Mouse (Mus musculus): Measurements from ENCODE around the gene 5730596B20Rik. TPM values are rescaled to one million over a fixed set of nuclear protein-coding genes. Genes with fewer than 3 reads are reported as not detected.

The 5730596B20Rik gene
- not detected for total RNA-seq (2018; cell fraction: chromatin; rRNA removed)
- total RNA-seq (2018; cell fraction: cytosol; rRNA removed) = not detected
- total RNA-seq (2018; cell fraction: nucleus; rRNA removed) = under 1 TPM in 1 of 26 experiments, not detected in 25; 0.15 TPM
- not detected in 3 replicates for polyA plus RNA-seq (2018)

- 87% methylated on average over 36 of the region's 36 CpGs for WGBS (ENCODE audit: missing documents)
- Histone ChIP-seq H3K79me2 (ENCODE audit: inconsistent target) (no peaks in the 10 kb centered on the region), H3K27ac (no peak within 1 kb of the TSS), H3K4me3 (ENCODE audit: inconsistent target) (no peak within 1 kb of the TSS), H3K36me3 (ENCODE audit: inconsistent target) (no peaks in the 10 kb centered on the region)
Observed at GRCm38 (mm10) chr6:52177061-52177735, at the start of gene 5730596B20Rik. Gene 5730596B20Rik (plus strand): TSS chr6:52177498.

GRCm38 (mm10) chr6:52137841-52138535 lies 39.3 kb upstream of the 5730596B20Rik start:
- Histone ChIP-seq H3K27ac (no peak overlapping the region), H3K79me2 (ENCODE audit: inconsistent target) (no peaks in the 10 kb centered on the region), H3K4me3 (ENCODE audit: inconsistent target) (no peak overlapping the region), H3K36me3 (ENCODE audit: inconsistent target) (no peaks in the 10 kb centered on the region)
- 93% methylated on average over 8 of the region's 9 CpGs for WGBS (ENCODE audit: missing documents)

- no peak overlapping the region for H3K4me3 ChIP-seq (ENCODE audit: inconsistent target)
- no peaks in the 10 kb centered on the region for H3K36me3 ChIP-seq (ENCODE audit: inconsistent target)
- no peak overlapping the region for H3K27ac ChIP-seq
- H3K79me2 ChIP-seq (ENCODE audit: inconsistent target) = no peaks in the 10 kb centered on the region
- WGBS (ENCODE audit: missing documents) = 93% methylated on average over 10 of the region's 10 CpGs
Observed at GRCm38 (mm10) chr6:52138576-52138975, 38.7 kb upstream of the 5730596B20Rik start.

GRCm38 (mm10) chr6:52139115-52139514 lies 38.2 kb upstream of the 5730596B20Rik start:
- 90% methylated on average over 5 of the region's 5 CpGs for WGBS (ENCODE audit: missing documents)

GRCm38 (mm10) chr6:52150401-52150966 lies 26.8 kb upstream of the 5730596B20Rik start:
- no peak overlapping the region for H3K4me3 ChIP-seq (ENCODE audit: inconsistent target)
- WGBS (ENCODE audit: missing documents) = 28% methylated on average over 16 of the region's 16 CpGs

More at GRCm38 (mm10) chr6:52139115-52139514, 38.2 kb upstream of the 5730596B20Rik start:
- Histone ChIP-seq H3K27ac (no peak overlapping the region), H3K4me3 (ENCODE audit: inconsistent target) (no peak overlapping the region), H3K79me2 (ENCODE audit: inconsistent target) (no peaks in the 10 kb centered on the region), H3K36me3 (ENCODE audit: inconsistent target) (no peaks in the 10 kb centered on the region)

GRCm38 (mm10) chr6:52151571-52151970 lies 25.7 kb upstream of the 5730596B20Rik start:
- H3K36me3 ChIP-seq (ENCODE audit: inconsistent target) = no peaks in the 10 kb centered on the region
- H3K4me3 ChIP-seq (ENCODE audit: inconsistent target) = no peak overlapping the region
- no peak overlapping the region for H3K27ac ChIP-seq
- no peaks in the 10 kb centered on the region for H3K79me2 ChIP-seq (ENCODE audit: inconsistent target)
- 27% methylated on average over 3 of the region's 4 CpGs for WGBS (ENCODE audit: missing documents)

More at GRCm38 (mm10) chr6:52150401-52150966, 26.8 kb upstream of the 5730596B20Rik start:
- Histone ChIP-seq H3K36me3 (ENCODE audit: inconsistent target) (no peaks in the 10 kb centered on the region), H3K27ac (no peak overlapping the region), H3K79me2 (ENCODE audit: inconsistent target) (no peaks in the 10 kb centered on the region)

- WGBS (ENCODE audit: missing documents) = 61% methylated on average over 16 of the region's 16 CpGs
- H3K4me3 ChIP-seq (ENCODE audit: inconsistent target) = no peak overlapping the region
- no peaks in the 10 kb centered on the region for H3K36me3 ChIP-seq (ENCODE audit: inconsistent target)
- H3K79me2 ChIP-seq (ENCODE audit: inconsistent target) = no peaks in the 10 kb centered on the region
- no peak overlapping the region for H3K27ac ChIP-seq
Observed at GRCm38 (mm10) chr6:52152226-52153193, 24.8 kb upstream of the 5730596B20Rik start.

GRCm38 (mm10) chr6:52153270-52153669 lies 24.0 kb upstream of the 5730596B20Rik start:
- no peak overlapping the region for H3K27ac ChIP-seq
- H3K36me3 ChIP-seq (ENCODE audit: inconsistent target) = no peaks in the 10 kb centered on the region
- 49% methylated on average over 6 of the region's 6 CpGs for WGBS (ENCODE audit: missing documents)
- H3K4me3 ChIP-seq (ENCODE audit: inconsistent target) = no peak overlapping the region
- no peaks in the 10 kb centered on the region for H3K79me2 ChIP-seq (ENCODE audit: inconsistent target)

GRCm38 (mm10) chr6:52154044-52154443 lies 23.3 kb upstream of the 5730596B20Rik start:
- Histone ChIP-seq H3K36me3 (ENCODE audit: inconsistent target) (no peaks in the 10 kb centered on the region), H3K27ac (no peak overlapping the region), H3K79me2 (ENCODE audit: inconsistent target) (no peaks in the 10 kb centered on the region), H3K4me3 (ENCODE audit: inconsistent target) (no peak overlapping the region)
- WGBS (ENCODE audit: missing documents) = 85% methylated on average over 5 of the region's 5 CpGs

- no peaks in the 10 kb centered on the region for H3K36me3 ChIP-seq (ENCODE audit: inconsistent target)
- H3K27ac ChIP-seq = no peak overlapping the region
- H3K79me2 ChIP-seq (ENCODE audit: inconsistent target) = peaks cover 6% of the 10 kb centered on the region; the same call in 1 of the 2 replicates
- H3K4me3 ChIP-seq (ENCODE audit: inconsistent target) = no peak overlapping the region
- WGBS (ENCODE audit: missing documents) = 96% methylated on average over 3 of the region's 3 CpGs
Observed at GRCm38 (mm10) chr6:52155471-52155870, 21.8 kb upstream of the 5730596B20Rik start.

- 40% methylated on average over 20 of the region's 20 CpGs for WGBS (ENCODE audit: missing documents)
- Histone ChIP-seq H3K36me3 (ENCODE audit: inconsistent target) (no peaks in the 10 kb centered on the region), H3K79me2 (ENCODE audit: inconsistent target) (peaks cover 6% of the 10 kb centered on the region; the same call in 1 of the 2 replicates), H3K4me3 (ENCODE audit: inconsistent target) (no peak overlapping the region), H3K27ac (no peak overlapping the region)
Observed at GRCm38 (mm10) chr6:52156551-52157200, 20.6 kb upstream of the 5730596B20Rik start.

- H3K4me3 ChIP-seq (ENCODE audit: inconsistent target) = peak overlapping the region; percentile 48
- WGBS (ENCODE audit: missing documents) = 9% methylated on average over 31 of the region's 32 CpGs
- H3K27ac ChIP-seq = no peak overlapping the region
- H3K79me2 ChIP-seq (ENCODE audit: inconsistent target) = peaks cover 6% of the 10 kb centered on the region; the same call in 1 of the 2 replicates
- no peaks in the 10 kb centered on the region for H3K36me3 ChIP-seq (ENCODE audit: inconsistent target)
Observed at GRCm38 (mm10) chr6:52157466-52158275, 19.6 kb upstream of the 5730596B20Rik start.

Data from macrophage (primary cell).